Mouse (Mus musculus) megakaryocyte-erythroid progenitor cell, adult 5-6 weeks (primary cell): Measurements from ENCODE around the gene Acoxl. TPM values are rescaled to one million over a fixed set of nuclear protein-coding genes. Genes with fewer than 3 reads are reported as not detected.
A peak's percentile ranks its signal among the peaks of the same experiment; 100 is the strongest.

Experiments used
- ATAC-seq: replicated peaks from 2 replicates; pipeline ENCODE4 v1.8.0; 2016; ENCODE audit warnings: mild to moderate bottlenecking, inconsistent platforms; ENCODE audit not compliant: severe bottlenecking, poor library complexity, low FRiP score, low TSS enrichment
- total RNA-seq, 2 experiments: library from RNA; stranded (forward) in 1 of 2; stranded (reverse) in 1 of 2; fragments of 200-1000, 215-1000 nt in 1 of 2; fragments of >200 nt in 1 of 2; fragmentation: Nextera tagmentation in 1 of 2; gene quantifications; 2 replicates each; pipeline ENCODE4 v1.2.3; 2014 to 2017

Acoxl gene
- total RNA-seq (2014; fragmentation: Nextera tagmentation) (0.87 TPM in 1 of 2 replicates, not detected in the other), total RNA-seq (2017) (0.75 TPM in 1 of 2 replicates, not detected in the other)

DNA sequence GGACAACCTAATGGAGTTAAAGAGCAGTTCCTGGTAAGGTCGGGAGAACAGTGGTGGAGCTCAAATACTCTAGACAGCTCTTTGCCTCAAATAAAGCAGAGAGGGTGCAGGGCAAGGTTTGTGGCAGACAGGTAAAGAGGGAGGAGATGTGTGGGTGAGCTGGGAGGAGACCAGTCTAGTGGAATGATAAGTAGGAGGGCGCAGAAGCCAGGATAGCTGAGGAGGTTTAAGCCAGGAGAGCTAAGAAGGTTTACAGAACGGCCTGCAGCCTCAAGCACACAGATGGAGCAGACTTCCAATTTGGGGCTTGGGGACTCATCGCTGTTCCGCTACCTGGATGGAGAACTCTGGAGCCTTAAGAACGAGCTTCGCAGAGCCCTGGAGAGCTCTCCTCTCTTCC lies at the start of gene Acoxl:
Acoxl (plus strand) TSS at position 301 of the 400 bp plus-strand sequence.
- ATAC-seq = no peak

DNA sequence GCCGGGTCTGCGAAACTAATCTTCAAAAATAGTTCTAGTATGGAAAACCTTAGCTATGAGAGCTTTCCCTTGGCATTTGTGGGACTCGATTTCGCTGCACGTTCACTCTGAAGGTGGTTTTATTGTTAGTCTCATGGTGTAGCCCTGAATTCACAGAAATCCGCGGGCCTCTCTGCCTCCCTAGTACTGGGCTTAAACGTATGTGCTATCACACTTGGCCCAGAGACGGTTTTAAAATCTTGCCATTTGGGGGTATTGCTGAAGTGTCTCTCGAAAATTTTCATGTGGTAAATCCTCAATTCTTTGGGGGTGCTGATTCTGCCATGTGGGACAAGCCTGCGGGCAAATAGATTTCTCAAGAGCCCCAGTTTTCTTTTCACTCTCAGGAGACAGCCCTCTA lies 49.5 kb upstream of the Acoxl start:
- ATAC-seq = 0 out of 2 replicates have a peak, but pooled peaks have one; percentile 25

DNA sequence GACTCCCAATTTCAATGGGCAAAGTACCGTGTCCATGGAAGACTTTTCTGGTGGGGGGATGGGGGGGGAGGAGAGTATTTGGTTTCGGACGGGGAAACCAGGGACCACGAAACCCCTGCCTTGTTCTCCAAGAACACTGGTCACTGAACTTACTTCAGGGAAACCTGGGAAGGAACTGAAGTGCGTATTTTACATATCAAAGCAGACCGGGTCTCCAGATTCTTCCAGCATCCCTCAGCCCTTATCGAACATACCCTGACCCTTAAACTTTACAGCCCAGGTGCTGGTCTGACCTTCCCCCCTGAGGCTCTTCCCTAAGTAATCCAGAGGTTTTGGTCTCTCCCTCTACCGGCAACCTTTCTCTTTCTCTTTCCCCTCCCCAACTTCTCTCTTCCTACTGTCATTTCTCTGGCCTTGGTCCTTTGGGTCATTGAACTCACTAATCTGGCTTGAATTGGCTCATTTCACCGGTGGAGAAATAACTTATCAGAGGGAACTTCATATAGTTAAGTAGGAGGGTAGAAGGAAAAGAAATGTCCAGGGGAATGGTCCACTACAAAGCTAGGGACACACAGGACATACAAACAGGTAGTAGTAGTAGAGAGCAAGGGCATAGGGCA lies 48.9 kb upstream of the Acoxl start:
- no peak for ATAC-seq

DNA sequence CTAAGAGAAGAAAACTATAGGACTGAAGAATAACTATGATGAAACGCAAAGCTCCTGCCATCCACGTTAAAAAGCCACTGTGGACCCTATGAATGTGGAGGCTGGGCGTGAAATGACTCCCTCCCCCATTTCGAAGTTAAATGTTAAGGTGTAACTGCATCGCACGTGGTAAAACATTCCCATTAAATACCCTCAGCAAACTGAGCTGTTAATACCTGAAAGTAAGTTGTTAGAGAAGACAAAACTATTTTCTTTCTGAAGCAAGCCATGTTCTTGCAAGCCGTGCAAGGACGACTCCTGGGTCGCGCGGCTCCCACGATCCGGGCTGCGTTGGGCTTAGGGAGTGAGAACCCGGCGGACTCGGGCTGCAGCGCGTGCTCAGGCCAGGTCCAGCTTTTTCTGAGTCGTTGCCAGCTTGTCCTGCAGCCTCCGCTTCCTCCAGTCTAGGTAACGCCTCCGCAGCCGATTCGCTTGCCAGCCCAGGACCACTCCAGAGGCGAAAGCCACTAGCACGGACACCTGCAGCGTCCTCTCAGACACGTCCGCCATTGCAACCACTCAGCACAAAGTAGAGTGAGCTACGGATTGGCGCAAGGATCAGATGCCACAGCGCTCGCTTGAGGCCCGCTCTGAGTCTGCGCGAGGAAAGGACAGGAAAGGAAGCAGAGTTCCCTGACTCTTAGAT lies 46.6 kb upstream of the Acoxl start, which contains the start of gene Mtln:
Mtln (minus strand) TSS at position 570 of the 685 bp plus-strand sequence.
- peak; percentile 97 for ATAC-seq

DNA sequence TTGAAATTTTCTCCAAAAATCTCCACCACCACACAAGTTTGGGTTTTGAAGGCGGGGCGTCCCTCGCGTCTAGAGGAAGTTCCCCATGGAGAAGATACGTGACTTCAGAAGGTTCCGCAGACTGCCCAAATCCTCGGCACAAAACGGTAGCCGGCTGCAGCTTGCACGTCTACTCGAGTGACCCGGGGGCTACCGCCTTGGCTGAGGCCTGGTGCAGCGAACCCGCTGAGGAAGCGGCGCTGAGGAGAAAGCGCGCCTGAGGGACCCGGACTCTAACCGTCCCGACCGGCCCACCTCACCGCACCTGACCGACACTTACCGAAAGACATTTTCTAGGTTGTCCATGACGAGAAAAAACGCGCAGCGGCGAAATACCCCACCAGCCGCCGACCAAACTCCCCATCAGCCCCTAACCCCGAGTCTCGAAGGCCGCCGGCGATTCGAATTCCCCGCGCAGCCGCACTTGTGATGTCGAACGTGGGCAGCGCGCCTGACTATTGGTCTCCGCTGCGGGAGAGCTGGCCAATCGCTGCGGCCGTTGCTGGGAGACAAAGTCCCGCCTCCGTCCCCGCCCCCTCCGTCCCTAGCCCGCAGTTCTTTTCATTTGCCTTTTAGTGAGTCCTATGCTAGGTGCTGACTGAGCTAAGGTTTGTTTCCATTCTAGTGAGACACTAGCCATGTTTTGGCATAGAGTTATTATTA lies 7.1 kb upstream of the Acoxl start, which contains the start of gene Bub1:
Bub1 (minus strand) TSS at position 465 of the 702 bp plus-strand sequence.
- peak; percentile 98 for ATAC-seq

DNA sequence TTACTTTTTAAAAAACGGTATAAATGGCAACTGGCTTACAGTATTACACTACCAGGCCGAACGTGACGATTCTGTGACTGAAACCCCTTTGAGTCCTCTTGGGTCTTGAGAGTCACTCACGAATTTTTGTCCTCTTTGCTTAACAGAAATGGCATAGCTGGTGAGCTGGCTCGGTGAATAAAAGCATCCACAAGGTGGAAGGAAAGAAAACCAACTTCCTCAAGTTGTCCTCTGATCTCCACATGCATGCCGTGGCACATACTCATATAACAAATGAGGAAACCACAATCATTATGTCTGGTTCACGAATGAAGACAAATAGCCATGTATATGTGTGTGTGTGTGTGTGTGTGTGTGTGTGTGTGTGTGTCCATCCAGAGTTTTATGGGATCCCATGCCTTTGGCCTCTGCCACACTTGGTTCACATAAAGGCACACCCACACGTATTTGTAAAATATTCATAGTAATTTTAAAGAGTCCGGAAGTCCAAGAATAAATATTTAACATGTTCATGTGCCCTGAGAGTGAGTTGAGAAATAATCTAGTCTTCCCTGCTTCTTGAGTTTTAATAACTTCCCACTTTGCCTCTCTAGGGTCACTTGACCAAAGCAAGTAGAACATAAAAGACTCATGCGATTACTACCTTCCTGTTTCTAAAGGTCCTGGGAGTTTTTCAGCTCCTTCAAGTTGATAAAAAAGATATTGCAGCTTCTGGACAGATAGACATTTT lies 6.4 kb upstream of the Acoxl start:
- ATAC-seq = peak; percentile 9; the same call in 1 of the 2 replicates

DNA sequence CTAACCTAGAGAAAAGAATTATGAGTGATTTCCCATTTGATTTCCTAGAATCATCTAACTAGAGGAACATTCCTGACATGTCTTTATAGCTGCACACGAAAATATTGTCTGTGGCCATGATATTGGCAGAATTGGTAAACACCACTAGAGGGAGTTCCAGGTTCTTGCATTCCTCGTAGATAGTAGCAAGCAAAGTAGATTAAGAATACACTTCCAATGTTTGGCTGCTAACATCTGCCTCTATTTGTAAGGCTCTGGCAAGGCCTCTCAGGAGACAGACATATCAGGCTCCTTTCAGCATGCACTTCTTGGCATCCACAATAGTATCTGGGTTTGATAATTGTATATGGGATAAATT lies 5.9 kb upstream of the Acoxl start:
- peak; percentile 72 for ATAC-seq

DNA sequence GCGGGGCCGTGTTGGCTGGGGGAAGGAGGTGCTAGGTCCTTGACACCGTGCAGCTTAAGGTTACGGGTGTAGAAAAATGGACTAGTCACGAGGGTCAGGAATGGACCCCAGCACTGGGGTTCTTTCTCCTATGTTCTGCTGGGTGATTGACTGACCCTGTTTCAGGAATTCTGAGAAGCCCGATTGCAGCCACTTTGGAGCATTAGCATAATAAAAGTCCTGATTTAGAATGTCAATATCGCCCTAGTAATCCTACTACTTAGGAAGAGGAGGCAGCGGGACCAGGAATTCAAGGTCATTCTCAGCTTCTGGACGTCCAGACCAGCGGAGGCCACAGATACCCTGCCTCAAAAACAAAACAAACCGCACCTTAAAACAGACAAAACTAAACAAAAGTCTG lies 749 bp downstream of the Acoxl start:
- no peak for ATAC-seq

DNA sequence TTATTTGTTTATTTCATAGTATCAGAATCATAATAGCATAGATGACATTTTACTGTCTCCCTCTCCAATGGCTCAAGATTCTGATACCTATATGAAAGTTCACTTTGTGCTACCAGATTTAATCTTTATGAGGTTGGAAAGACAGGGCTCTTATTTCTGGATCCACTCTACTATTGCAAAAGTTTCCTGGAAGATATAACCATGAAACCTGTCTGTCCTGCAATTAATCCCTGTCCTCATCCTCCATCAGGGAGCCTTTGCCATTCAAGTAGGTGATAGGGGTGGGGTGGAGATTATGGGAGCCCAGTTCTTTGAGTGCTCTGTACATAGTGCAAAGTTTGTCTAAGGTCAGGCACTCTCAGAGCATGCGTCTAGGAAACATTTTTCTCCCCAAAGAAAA lies 2.7 kb downstream of the Acoxl start:
- no peak for ATAC-seq

DNA sequence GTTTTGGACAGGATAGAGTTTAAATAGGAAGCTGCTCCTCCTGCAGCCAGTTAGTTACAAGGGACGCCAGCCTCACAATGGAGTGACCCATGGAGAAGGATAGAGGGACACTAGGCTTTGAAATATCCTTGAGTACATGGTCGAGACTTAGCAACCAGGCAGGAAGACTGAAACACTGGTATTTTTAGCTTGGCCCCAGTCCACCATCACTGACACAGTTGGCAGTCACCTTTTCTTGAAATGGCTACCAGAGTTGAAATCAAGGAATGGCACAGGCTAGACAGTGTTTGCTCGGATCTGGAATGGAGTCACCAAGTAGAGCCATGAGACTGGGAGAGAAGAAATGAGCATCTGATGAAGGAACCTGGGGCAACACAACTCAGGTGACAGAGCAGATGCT lies 3.7 kb downstream of the Acoxl start:
- no peak for ATAC-seq

DNA sequence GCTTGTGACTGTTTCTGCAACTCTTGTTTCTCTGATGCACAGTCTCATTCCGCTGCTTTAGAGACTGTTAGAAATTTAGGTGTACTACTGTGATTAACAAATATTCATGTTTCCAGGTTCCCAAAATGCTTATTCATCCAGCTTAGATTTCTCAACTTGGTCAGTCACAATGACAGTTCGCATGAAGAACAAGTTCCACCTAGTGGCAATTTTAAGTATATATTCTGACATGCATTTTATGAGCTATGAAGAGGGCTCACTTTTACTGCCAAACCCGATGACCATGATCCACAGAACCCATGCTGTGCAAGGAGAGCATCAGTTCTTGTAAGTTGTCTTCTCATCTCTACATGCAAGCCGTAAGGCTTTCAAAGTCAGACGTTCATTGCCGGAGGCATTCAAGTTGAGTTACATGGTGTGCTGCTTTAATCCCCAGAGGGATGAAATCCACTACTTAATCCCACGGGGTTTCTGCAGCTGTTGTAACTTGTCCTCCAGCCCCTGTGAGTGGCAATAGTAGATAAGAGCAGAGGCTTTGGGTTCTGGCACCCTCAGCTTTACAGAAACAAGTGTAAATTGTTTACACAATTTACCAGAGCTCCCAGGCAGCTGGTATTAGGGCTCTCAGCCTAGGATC lies 6.8 kb downstream of the Acoxl start:
- peak; percentile 81 for ATAC-seq

DNA sequence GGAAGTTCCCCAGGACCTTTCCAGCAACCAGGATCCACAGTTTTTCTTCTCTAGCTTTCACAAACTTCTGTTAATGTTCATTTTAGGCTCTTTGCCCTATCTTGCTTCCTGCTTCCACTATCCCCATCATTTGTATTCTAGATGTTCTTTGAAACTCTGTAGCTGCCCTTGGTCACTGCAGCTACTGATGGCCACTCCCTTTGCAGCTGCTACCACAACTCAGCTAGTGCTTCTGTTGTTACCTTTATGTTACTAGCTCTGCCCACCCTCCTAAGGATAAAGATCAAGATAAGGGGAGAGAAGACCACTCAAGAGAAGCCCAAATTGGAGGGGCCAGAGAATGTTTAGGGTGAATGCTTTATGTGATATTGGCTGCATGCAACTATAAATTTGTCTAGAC lies 7.3 kb downstream of the Acoxl start:
- no peak for ATAC-seq

DNA sequence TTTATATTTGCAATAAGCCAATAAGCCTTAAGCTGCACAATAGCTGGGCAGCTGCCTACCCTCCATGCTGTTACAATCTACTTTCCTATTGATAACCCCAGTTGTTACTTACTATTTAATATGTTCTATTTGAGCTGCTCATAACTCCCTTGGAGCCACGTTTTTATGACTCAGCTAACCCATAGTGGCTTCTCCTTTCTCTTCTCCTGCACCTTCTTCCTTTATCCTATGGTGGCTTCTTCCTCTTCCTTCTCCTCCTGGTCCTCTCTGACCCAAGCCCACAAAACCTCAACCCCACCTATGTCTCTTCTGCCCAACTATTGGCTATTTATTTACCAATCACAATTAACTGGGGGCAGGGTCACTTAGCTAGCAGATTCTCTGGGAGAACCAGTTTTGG lies 7.9 kb downstream of the Acoxl start:
- ATAC-seq = no peak

DNA sequence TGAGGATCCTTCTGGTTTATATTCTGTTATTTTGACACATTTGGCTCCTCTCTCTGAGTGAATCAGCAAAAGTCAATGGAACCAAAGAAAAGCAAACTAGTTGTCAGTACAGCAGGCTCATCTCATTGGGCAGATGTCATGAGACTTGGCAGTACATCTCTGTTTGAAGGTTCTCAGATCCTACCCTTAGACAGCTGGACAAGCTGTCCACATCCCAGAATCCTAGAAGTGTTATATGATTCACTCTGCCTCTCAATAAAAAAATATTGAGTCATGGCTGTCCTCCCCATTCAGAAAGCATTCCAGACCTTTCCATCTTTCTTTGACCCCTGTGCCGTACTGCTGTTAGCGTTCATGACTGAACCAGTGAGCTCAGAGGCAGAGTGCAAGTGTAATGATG lies 11.7 kb downstream of the Acoxl start:
- no peak for ATAC-seq

DNA sequence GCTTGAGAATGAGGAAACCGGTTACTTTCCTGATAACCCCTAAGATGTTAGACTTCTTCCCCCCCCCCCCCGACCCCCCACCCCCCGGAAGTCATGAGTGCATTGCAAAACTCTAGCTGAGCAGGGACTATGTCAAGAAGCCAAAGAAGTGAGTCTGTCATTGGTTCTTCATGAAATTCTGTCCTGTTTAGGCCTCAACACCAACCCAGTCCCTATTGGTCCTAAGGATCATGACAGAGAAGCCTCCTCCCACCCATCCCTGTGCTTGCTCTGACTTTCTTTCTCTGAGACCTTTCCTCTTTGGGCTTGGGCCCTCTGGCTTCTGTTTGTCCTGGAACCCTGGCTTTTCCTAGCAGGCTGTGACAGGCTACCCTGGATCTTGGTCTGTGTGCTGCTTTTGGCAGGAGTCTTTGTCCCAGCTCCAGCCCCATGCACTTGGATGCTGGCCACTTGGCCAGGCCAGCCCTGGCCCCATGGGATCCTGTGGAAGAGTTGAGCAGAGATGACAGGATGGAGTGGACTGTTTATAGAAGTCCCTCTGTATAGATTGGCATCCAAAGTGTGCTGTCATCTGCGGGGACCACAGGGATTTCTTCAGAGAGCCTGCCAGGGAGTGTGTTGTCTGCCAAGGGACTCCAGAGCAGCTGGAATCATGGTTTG lies 15.8 kb downstream of the Acoxl start:
- no peak for ATAC-seq

DNA sequence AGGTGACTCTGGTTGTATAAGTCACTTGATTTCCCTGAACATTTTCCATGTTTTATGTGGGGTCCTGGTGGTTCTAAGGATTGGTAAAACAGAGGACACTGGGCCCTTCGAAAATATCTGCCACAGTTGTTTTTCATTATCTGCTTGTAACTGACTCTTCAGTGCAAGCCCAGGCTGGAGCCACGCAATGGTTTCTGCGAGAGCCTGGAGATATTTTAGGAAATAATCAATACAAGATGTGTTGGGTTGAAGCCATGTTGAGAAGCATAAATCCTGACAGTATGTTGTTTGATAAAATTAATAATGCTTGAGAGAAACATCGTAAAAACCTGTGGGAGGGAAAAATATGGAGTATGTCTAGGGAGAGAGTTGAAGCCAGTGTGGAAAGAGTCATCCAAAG lies 25.7 kb downstream of the Acoxl start:
- no peak for ATAC-seq

DNA sequence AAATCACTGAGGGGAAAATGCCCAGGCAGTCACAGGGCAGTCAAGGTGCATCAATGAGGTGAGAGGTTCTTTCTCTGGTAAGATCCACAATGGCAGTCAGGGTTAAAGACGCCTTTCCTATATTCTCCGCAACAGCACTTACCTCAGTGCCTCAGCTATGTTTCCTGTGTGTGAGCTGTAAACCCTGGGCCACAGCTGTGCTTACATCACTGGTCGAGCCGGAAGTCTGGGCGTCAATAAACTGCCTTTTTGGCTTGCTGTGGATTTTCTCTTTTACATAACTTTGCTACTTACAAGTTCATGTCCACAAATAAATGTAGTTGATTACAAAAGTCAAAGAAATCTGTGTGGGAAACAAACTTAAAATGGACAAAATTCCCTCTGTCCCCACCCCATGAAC lies 42.4 kb downstream of the Acoxl start:
- ATAC-seq = no peak

DNA sequence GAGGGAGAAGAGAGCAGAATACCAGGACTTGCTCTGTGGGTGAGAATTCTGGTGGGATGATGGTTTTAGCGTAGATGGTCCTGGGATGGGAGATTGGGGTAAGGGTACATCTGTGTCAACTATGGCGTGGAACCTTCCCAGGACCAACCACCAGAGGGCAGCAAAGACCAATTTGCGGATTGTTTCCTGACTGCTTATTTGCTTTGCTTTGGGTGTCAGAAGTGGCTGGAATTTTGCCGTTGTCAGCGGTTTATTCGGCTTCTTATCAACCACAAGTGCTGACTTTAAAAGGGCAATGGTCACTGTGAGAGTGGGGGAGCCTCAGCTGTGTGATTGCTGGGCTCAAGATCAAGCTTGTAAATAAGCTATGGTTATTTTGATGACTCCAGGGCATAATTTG lies 50.8 kb downstream of the Acoxl start:
- ATAC-seq = peak; percentile 82

DNA sequence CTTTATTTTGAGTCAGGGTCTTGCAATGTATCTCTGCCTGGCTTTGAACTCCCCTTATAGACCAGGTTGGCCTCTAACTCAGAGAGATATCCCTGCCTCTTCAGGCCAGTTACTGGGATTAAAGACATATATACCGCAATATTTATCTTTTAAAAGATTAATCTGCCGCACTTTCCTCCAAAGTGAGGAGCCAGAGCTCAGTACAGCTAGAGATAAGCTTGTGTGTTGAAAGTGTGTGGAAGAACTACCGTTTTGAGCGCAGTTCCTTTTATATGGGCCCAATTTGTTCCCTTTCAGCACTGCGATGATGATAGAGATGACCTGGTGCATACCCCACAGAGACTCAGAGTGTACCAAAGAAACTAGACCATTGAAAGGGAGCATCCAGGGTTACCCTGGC lies 51.3 kb downstream of the Acoxl start:
- ATAC-seq = no peak
